Mouse (Mus musculus): ENCODE data around the gene Kcnq1. TPM values are rescaled to one million over a fixed set of nuclear protein-coding genes. Genes with fewer than 3 reads are reported as not detected.

Kcnq1 gene
- total and polyA plus RNA-seq, 3 experiments = 0.63 to 0.96 TPM; not detected in 1

DNA sequence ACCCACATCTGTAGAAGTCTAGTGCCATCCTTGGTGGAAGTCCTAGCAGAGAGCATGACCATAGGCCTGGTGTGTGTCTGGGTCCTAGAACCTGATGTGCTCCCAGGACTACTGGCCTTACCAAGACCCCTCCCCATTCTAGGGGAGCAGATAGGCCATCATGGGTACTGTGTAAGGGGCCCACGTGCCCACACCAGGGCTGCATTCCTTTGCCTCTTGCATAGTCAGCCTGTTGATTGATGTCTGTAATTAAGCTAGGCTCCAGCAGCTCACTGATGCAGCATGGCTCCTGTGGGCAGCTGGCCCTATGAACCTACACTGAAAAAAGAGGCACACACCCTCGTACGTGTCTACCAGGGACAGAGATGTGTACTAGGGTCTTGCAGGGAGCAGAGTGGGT lies 157.4 kb downstream of the Kcnq1 start:
- TF ChIP-seq ZNF384 (IDR thresholded peaks at IDR 0.05; ENCODE audit: low read depth, low read length) (no peak), UBTF (IDR thresholded peaks at IDR 0.05; ENCODE audit: borderline replicate concordance, insufficient read depth, low read depth, low read length) (no peak), NRF1 (IDR thresholded peaks at IDR 0.05; ENCODE audit: insufficient read depth, low read depth, low read length, poor library complexity, severe bottlenecking) (no peak), CTCF (IDR thresholded peaks at IDR 0.05 in 2 of 3, conservative IDR thresholded peaks at IDR 0.05 in 1 of 3; ENCODE audit: control insufficient read depth in 1 of 3, insufficient read depth in 1 of 3, low read depth in 2 of 3, low read length in 3 of 3, poor library complexity in 1 of 3, severe bottlenecking in 1 of 3) (no peak), TBP (IDR thresholded peaks at IDR 0.05; ENCODE audit: low read depth, low read length) (no peak), RCOR1 (IDR thresholded peaks at IDR 0.05; ENCODE audit: low read depth, low read length) (no peak), ZKSCAN1 (IDR thresholded peaks at IDR 0.05; ENCODE audit: low read depth, low read length) (no peak), MYC (IDR thresholded peaks at IDR 0.05; ENCODE audit: low read depth, low read length) (no peak), GATA1 (IDR thresholded peaks at IDR 0.05; ENCODE audit: low read depth, low read length) (no peak), USF2 (IDR thresholded peaks at IDR 0.05; ENCODE audit: borderline replicate concordance in 1 of 2, insufficient read depth in 1 of 2, low read depth in 1 of 2, low read length in 2 of 2) (no peak), MXI1 (IDR thresholded peaks at IDR 0.05; ENCODE audit: low read depth, low read length) (no peak), ZC3H11A (IDR thresholded peaks at IDR 0.05; ENCODE audit: low read depth, low read length) (no peak), MAFK (IDR thresholded peaks at IDR 0.05; ENCODE audit: borderline replicate concordance, low read depth, low read length) (no peak), TAL1 (IDR thresholded peaks at IDR 0.05; ENCODE audit: low read length) (no peak), HCFC1 (IDR thresholded peaks at IDR 0.05; ENCODE audit: low read depth, low read length) (no peak), POLR2AphosphoS2 (IDR thresholded peaks at IDR 0.05; ENCODE audit: low read length) (no peak), CHD1 (IDR thresholded peaks at IDR 0.05; ENCODE audit: low read depth, low read length) (no peak)
- no peak for DNase-seq (ENCODE audit: low read depth, low spot score)
- no peak overlapping the region for H3K9ac ChIP-seq (ENCODE audit: control insufficient read depth, low read depth, low read length, poor library complexity, severe bottlenecking)
- no peaks in the 10 kb centered on the region for H3K9me3 ChIP-seq (replicated peaks; ENCODE audit: insufficient read depth, low read length)
- no peaks in the 10 kb centered on the region for H3K27me3 ChIP-seq (ENCODE audit: control insufficient read depth in 1 of 2, insufficient read depth in 2 of 2, low read length in 2 of 2)
- peaks cover 0 to 7% of the 10 kb centered on the region in 2 experiments; a peak in 2 of 4 replicates for H3K36me3 ChIP-seq (ENCODE audit: control insufficient read depth in 1 of 2, insufficient read depth in 2 of 2, low read length in 2 of 2)
- no peaks in the 10 kb centered on the region for H3K4me1 ChIP-seq (ENCODE audit: control insufficient read depth in 1 of 2, insufficient read depth in 2 of 2, low read length in 2 of 2)
- no peak overlapping the region for H3K4me3 ChIP-seq (ENCODE audit: control insufficient read depth in 1 of 2, insufficient read depth in 1 of 2, low read depth in 2 of 2, low read length in 2 of 2)
- no peak overlapping the region for H3K27ac ChIP-seq (ENCODE audit: control insufficient read depth, low read depth, low read length)
- H3K79me2 ChIP-seq (ENCODE audit: control insufficient read depth, insufficient read depth, low read length, poor library complexity) = peaks cover 73% of the 10 kb centered on the region

- no peak overlapping the region for H3K9ac ChIP-seq (ENCODE audit: control insufficient read depth, low read depth, low read length, poor library complexity, severe bottlenecking)
- no peaks in the 10 kb centered on the region for H3K27me3 ChIP-seq (ENCODE audit: control insufficient read depth in 1 of 2, insufficient read depth in 2 of 2, low read length in 2 of 2)
- peaks cover 77% of the 10 kb centered on the region for H3K79me2 ChIP-seq (ENCODE audit: control insufficient read depth, insufficient read depth, low read length, poor library complexity)
- no peaks in the 10 kb centered on the region for H3K9me3 ChIP-seq (replicated peaks; ENCODE audit: insufficient read depth, low read length)
- H3K27ac ChIP-seq (ENCODE audit: control insufficient read depth, low read depth, low read length) = no peak overlapping the region
- no peaks in the 10 kb centered on the region for H3K4me1 ChIP-seq (ENCODE audit: control insufficient read depth in 1 of 2, insufficient read depth in 2 of 2, low read length in 2 of 2)
- no peak for DNase-seq (ENCODE audit: low read depth, low spot score)
- H3K36me3 ChIP-seq (ENCODE audit: control insufficient read depth in 1 of 2, insufficient read depth in 2 of 2, low read length in 2 of 2) = peaks cover 0 to 5% of the 10 kb centered on the region in 2 experiments; a peak in 2 of 4 replicates
- H3K4me3 ChIP-seq (ENCODE audit: control insufficient read depth in 1 of 2, insufficient read depth in 1 of 2, low read depth in 2 of 2, low read length in 2 of 2) = no peak overlapping the region
- TF ChIP-seq UBTF (IDR thresholded peaks at IDR 0.05; ENCODE audit: borderline replicate concordance, insufficient read depth, low read depth, low read length) (no peak), CHD2 (IDR thresholded peaks at IDR 0.05; ENCODE audit: low read length) (no peak), HCFC1 (IDR thresholded peaks at IDR 0.05; ENCODE audit: low read depth, low read length) (no peak), ZNF384 (IDR thresholded peaks at IDR 0.05; ENCODE audit: low read depth, low read length) (no peak), MAZ (IDR thresholded peaks at IDR 0.05; ENCODE audit: low read depth, low read length) (no peak), MXI1 (IDR thresholded peaks at IDR 0.05; ENCODE audit: low read depth, low read length) (no peak), MYC (IDR thresholded peaks at IDR 0.05; ENCODE audit: low read depth, low read length) (no peak), SIN3A (IDR thresholded peaks at IDR 0.05; ENCODE audit: low read length) (no peak), TAL1 (IDR thresholded peaks at IDR 0.05; ENCODE audit: low read length) (no peak), MAFK (IDR thresholded peaks at IDR 0.05; ENCODE audit: borderline replicate concordance, low read depth, low read length) (no peak)
These were observed 157.8 kb downstream of the Kcnq1 start for GRCm38 (mm10) chr7:143263966-143264365.

All from MEL (cell line).